Mouse (Mus musculus) ES-E14 (cell line): ENCODE measurements around the gene Kcnh1. TPM values are rescaled to one million over a fixed set of nuclear protein-coding genes. Genes with fewer than 3 reads are reported as not detected.
A peak's percentile ranks its signal among the peaks of the same experiment; 100 is the strongest.

Experiments
- DNase-seq: peaks from one replicate; pipeline ENCODE4 v3.0.0-alpha.2; 2013; ENCODE audit warnings: low read depth, low spot score
- H3K27ac ChIP-seq: 2 replicates; pipeline ENCODE4 v1.5.1; 2012; ENCODE audit warnings: low read depth, mild to moderate bottlenecking, low read length, moderate library complexity, mixed read lengths; ENCODE audit not compliant: poor library complexity, insufficient read depth, severe bottlenecking
- H3K36me3 ChIP-seq: 2 replicates; pipeline ENCODE4 v1.6.1; 2012; ENCODE audit warnings: mild to moderate bottlenecking, low read length, moderate library complexity, mixed read lengths; ENCODE audit not compliant: control insufficient read depth, poor library complexity, insufficient read depth, severe bottlenecking
- H3K4me1 ChIP-seq, 2 experiments: fragments of 150-350 bp in 1 of 2; sonication (generic) in 1 of 2; 2 replicates each; pipeline ENCODE4 v1.6.1; 2012; ENCODE audit warnings: low read length in 2 of 2, mild to moderate bottlenecking in 1 of 2, mixed read lengths in 1 of 2; ENCODE audit not compliant: control insufficient read depth in 2 of 2, insufficient read depth in 2 of 2, poor library complexity in 1 of 2
- H3K4me3 ChIP-seq, 2 experiments: fragments of 150-350 bp in 1 of 2; sonication (generic) in 1 of 2; 2 replicates each; pipeline ENCODE4 v1.5.1; 2012; ENCODE audit warnings: low read length in 2 of 2, low read depth in 1 of 2, mild to moderate bottlenecking in 1 of 2, mixed read lengths in 1 of 2; ENCODE audit not compliant: insufficient read depth in 1 of 2, poor library complexity in 1 of 2, severe bottlenecking in 1 of 2
- H3K9ac ChIP-seq: 2 replicates; pipeline ENCODE4 v1.6.1; 2012; ENCODE audit warnings: low read depth, mild to moderate bottlenecking, low read length, mixed read lengths; ENCODE audit not compliant: poor library complexity, insufficient read depth, severe bottlenecking
- H3K9me3 ChIP-seq: fragments of 150-350 bp; sonication (generic); 2 replicates; pipeline ENCODE4 v1.6.1; 2012; ENCODE audit warnings: low read depth, mild to moderate bottlenecking, low read length; ENCODE audit not compliant: control insufficient read depth, insufficient read depth
- CHD2 ChIP-seq: IDR thresholded peaks from 2 replicates; pipeline ENCODE4 v1.6.1; 2014; ENCODE audit warnings: mild to moderate bottlenecking, low read depth, low read length, inconsistent platforms
- HCFC1 ChIP-seq: IDR thresholded peaks from 2 replicates; pipeline ENCODE4 v1.6.1; 2012; ENCODE audit warnings: low read length, inconsistent platforms, borderline replicate concordance; ENCODE audit not compliant: insufficient read depth
- MAFK ChIP-seq: IDR thresholded peaks from 2 replicates; pipeline ENCODE4 v1.6.1; 2014; ENCODE audit warnings: mild to moderate bottlenecking, low read depth, low read length, inconsistent platforms; ENCODE audit not compliant: insufficient read depth
- ZC3H11A ChIP-seq: IDR thresholded peaks from 2 replicates; pipeline ENCODE4 v1.6.1; 2012; ENCODE audit warnings: low read depth, mild to moderate bottlenecking, inconsistent platforms, low read length, borderline replicate concordance
- ZNF384 ChIP-seq: IDR thresholded peaks from 2 replicates; pipeline ENCODE4 v1.6.1; 2012; ENCODE audit warnings: low read depth, low read length, inconsistent platforms
- in situ Hi-C, 2 experiments: fragments of 600-800 bp; cut with MboI; formaldehyde crosslinking; loops; one replicate each; pipeline ENCODE4 v1.15.1; 2025; ENCODE audit warnings: low sequenced_read_pairs in 2 of 2, inconsistent platforms in 1 of 2; ENCODE audit not compliant: unreplicated experiment in 2 of 2
- total RNA-seq: library from RNA; depleted of rRNA; stranded (reverse); fragments of 300-350 nt; gene quantifications from 2 replicates; pipeline ENCODE4 v1.2.3, GENCODE M21; 2012

The Kcnh1 gene
- total RNA-seq, 1 experiment = 0.71 TPM

DNA sequence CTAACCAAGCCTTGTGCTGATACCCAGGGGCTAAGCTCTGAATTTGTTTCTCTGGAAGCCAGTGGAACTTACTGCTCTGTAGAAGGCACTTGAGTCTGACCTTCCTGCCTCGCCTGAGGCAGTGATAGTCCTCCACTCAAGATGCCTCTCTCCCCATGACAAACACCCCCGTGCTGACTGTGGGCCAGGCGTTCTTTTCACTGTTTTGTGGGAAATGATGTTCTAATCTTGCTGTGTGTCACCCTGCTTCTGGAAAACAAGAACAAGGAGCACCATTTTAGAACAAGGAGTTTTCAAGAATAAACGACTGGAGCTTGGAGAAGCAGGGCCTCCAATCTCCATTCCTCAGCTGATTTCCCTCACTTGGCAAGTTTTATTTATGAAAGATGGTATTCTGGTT, 273.2 kb downstream of the Kcnh1 start:
- no peak overlapping the region for H3K27ac ChIP-seq
- no peak overlapping the region for H3K4me3 ChIP-seq
- in situ Hi-C loops = no loop called here
- no peak for DNase-seq
- H3K9ac ChIP-seq = no peak overlapping the region
- H3K36me3 ChIP-seq = no peaks in the 10 kb centered on the region
- TF ChIP-seq MAFK (no peak), CHD2 (no peak), HCFC1 (no peak), ZC3H11A (no peak), ZNF384 (no peak)
- H3K4me1 ChIP-seq = no peaks in the 10 kb centered on the region
- no peaks in the 10 kb centered on the region for H3K9me3 ChIP-seq

DNA sequence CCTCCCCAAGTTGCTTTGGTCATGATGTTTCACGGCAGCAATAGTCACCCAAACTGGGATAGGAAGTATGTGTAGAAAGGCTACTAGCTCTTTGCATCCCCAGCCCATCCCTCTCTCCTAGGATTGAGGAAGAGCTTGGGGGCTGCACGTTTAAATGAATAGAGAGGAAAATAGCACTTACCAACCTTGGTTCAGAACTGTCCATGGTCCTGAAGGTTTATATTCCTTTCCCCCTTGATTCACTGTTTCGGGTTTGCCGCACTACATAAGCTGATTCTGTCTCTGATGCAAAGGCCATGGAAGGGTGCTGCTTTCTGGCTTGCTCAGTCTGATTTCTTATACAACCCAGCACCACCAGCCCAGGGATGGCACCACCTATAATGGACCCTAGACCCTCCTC, 281.8 kb downstream of the Kcnh1 start:
- H3K9me3 ChIP-seq = no peaks in the 10 kb centered on the region
- H3K27ac ChIP-seq = no peak overlapping the region
- TF ChIP-seq CHD2 = no peak
- TF ChIP-seq MAFK = no peak
- no peak for TF ChIP-seq ZC3H11A
- TF ChIP-seq HCFC1 = no peak
- TF ChIP-seq ZNF384 = no peak
- H3K4me1 ChIP-seq = no peaks in the 10 kb centered on the region; a peak in 1 of 4 replicates
- in situ Hi-C loops = no loop called here
- DNase-seq = peak; percentile 55
- no peaks in the 10 kb centered on the region for H3K36me3 ChIP-seq
- no peak overlapping the region for H3K9ac ChIP-seq
- no peak overlapping the region for H3K4me3 ChIP-seq

DNA sequence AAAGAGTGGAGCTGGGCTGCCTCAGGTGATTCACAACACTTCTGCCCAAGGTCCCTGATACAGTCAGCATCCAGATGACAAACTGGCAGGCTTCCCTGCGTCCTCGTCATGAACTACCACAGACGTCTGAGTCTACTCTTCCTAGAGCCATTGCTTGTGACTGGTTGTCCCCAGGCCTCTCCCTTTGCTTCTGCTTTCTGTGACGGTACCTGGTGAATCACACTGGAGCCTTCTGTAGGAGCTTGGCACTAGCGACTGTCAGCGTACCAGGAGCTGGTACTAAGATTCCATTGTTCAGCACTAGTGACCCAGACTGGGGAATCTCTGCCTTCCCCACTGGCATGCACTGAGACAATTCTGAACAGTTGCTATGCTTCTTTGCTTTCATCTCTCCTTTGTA, 282.6 kb downstream of the Kcnh1 start:
- DNase-seq = no peak
- H3K36me3 ChIP-seq = no peaks in the 10 kb centered on the region
- H3K9me3 ChIP-seq = no peaks in the 10 kb centered on the region
- TF ChIP-seq MAFK = no peak
- TF ChIP-seq ZC3H11A = no peak
- TF ChIP-seq ZNF384 = no peak
- no peak for TF ChIP-seq HCFC1
- no peak for TF ChIP-seq CHD2
- H3K4me1 ChIP-seq = no peaks in the 10 kb centered on the region; a peak in 1 of 4 replicates
- no peak overlapping the region for H3K4me3 ChIP-seq
- in situ Hi-C loops = no loop called here
- no peak overlapping the region for H3K27ac ChIP-seq
- no peak overlapping the region for H3K9ac ChIP-seq

DNA sequence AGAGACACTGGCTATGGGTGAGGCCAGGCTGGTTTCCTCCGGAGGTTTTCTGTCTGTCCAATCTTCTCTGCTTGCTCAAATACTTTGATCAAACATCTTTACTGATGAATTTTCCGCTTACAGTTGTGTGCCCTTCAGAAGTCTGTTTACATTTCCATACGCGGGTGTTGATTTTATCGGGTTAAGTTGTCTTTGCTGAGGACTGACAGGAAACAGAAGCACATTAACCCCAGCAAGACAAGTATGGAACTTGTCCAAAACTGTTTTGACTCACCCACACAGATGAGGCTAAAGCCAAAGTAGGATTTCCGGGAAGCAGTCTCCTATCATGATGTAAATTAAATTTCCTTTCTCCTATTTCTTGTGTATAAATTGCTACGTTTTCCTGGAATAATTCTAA, 286.1 kb downstream of the Kcnh1 start:
- Histone ChIP-seq H3K4me1 (no peaks in the 10 kb centered on the region; a peak in 1 of 4 replicates), H3K9me3 (no peaks in the 10 kb centered on the region), H3K36me3 (no peaks in the 10 kb centered on the region), H3K4me3 (no peak overlapping the region), H3K27ac (no peak overlapping the region), H3K9ac (no peak overlapping the region)
- DNase-seq = no peak
- in situ Hi-C loops = no loop called here
- TF ChIP-seq MAFK (no peak), CHD2 (no peak), ZNF384 (no peak), ZC3H11A (no peak), HCFC1 (no peak)

DNA sequence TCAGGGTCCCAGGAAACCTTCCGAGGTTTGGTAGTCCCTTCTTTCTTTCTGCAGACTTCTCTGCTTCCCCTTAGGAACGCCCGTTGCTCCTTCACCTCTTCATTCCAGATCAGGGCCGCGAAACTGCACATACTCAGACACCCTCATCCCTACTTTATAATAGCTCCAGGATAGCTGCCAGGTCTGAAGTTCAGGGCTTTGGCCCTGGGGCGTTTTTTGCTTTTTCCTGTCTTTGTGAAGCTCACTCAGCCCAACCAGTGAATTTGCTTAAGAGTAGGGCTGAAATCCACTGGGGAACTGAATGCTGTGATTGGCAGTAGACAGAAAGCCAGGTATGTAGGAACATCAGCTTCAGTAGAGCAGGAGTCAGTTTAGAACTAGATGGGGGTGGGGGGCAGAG, 287.0 kb downstream of the Kcnh1 start:
- in situ Hi-C loops = no loop called here
- TF ChIP-seq ZC3H11A (no peak), MAFK (no peak), CHD2 (no peak)
- H3K9ac ChIP-seq = no peak overlapping the region
- no peak for DNase-seq
- H3K27ac ChIP-seq = no peak overlapping the region
- no peaks in the 10 kb centered on the region for H3K36me3 ChIP-seq
- no peak overlapping the region for H3K4me3 ChIP-seq
- no peaks in the 10 kb centered on the region for H3K4me1 ChIP-seq
- H3K9me3 ChIP-seq = no peaks in the 10 kb centered on the region
